Mouse (Mus musculus) left cerebral cortex, postnatal 36 days (tissue): ENCODE results near the gene 1700025G04Rik. TPM values are rescaled to one million over a fixed set of nuclear protein-coding genes. Genes with fewer than 3 reads are reported as not detected.

Experiments
- DNase-seq, 2 experiments: peaks; one replicate each; pipeline ENCODE4 v3.0.0; 2021 to 2022; ENCODE audit warnings: low spot score in 2 of 2, mixed read lengths in 1 of 2
- intact Hi-C: fragments of 180-260 bp; cut with DNase I; formaldehyde crosslinking; loops from one replicate; pipeline ENCODE4 v1.15.1; 2025
- total RNA-seq, 2 experiments: library from RNA; stranded (reverse); gene quantifications; 2 replicates each; pipeline ENCODE4 v1.2.3; 2021

The 1700025G04Rik gene
- total RNA-seq, 2 experiments from 2014 or later, result 70.8 to 75.8 TPM

- no peak for DNase-seq
- intact Hi-C loops, result no loop called here
Observed at GRCm38 (mm10) chr1:152040053-152040452, 49.9 kb downstream of the 1700025G04Rik start.

- no peak for DNase-seq
- intact Hi-C loops, result no loop called here
Observed at GRCm38 (mm10) chr1:152039588-152039987, 50.3 kb downstream of the 1700025G04Rik start.

- no peak for DNase-seq
- intact Hi-C loops, result no loop called here
Observed at GRCm38 (mm10) chr1:152038086-152038485, 51.8 kb downstream of the 1700025G04Rik start.

GRCm38 (mm10) chr1:152037589-152037988 is 52.3 kb downstream of the 1700025G04Rik start:
- no peak for DNase-seq
- intact Hi-C loops, result no loop called here

- intact Hi-C loops, result no loop called here
- DNase-seq, result no peak
Observed at GRCm38 (mm10) chr1:152034766-152035165, 55.2 kb downstream of the 1700025G04Rik start.

- DNase-seq, result no peak
- intact Hi-C loops, result no loop called here
Observed at GRCm38 (mm10) chr1:152033731-152034130, 56.2 kb downstream of the 1700025G04Rik start.

- DNase-seq, result no peak
- intact Hi-C loops, result no loop called here
Observed at GRCm38 (mm10) chr1:152032144-152032543, 57.8 kb downstream of the 1700025G04Rik start.

GRCm38 (mm10) chr1:152030546-152030945 is 59.4 kb downstream of the 1700025G04Rik start:
- DNase-seq, result no peak
- intact Hi-C loops, result no loop called here

- intact Hi-C loops, result no loop called here
- DNase-seq, result no peak
Observed at GRCm38 (mm10) chr1:152028718-152029117, 61.2 kb downstream of the 1700025G04Rik start.

- DNase-seq, result no peak
- intact Hi-C loops, result no loop called here
Observed at GRCm38 (mm10) chr1:152026762-152027161, 63.2 kb downstream of the 1700025G04Rik start.

GRCm38 (mm10) chr1:152025308-152025707 is 64.6 kb downstream of the 1700025G04Rik start:
- no peak for DNase-seq
- intact Hi-C loops, result no loop called here

- intact Hi-C loops, result no loop called here
- no peak for DNase-seq
Observed at GRCm38 (mm10) chr1:152024019-152024787, 65.7 kb downstream of the 1700025G04Rik start.

- intact Hi-C loops, result no loop called here
- no peak for DNase-seq
Observed at GRCm38 (mm10) chr1:152020812-152021211, 69.1 kb downstream of the 1700025G04Rik start.

GRCm38 (mm10) chr1:152020070-152020469 is 69.9 kb downstream of the 1700025G04Rik start:
- intact Hi-C loops, result no loop called here
- no peak for DNase-seq

- no peak for DNase-seq
- intact Hi-C loops, result no loop called here
Observed at GRCm38 (mm10) chr1:152019196-152019595, 70.7 kb downstream of the 1700025G04Rik start.

- DNase-seq, result no peak
- intact Hi-C loops, result no loop called here
Observed at GRCm38 (mm10) chr1:152018322-152018721, 71.6 kb downstream of the 1700025G04Rik start.

GRCm38 (mm10) chr1:152016663-152017062 is 73.3 kb downstream of the 1700025G04Rik start:
- intact Hi-C loops, result no loop called here

GRCm38 (mm10) chr1:152015555-152016125 is 74.3 kb downstream of the 1700025G04Rik start:
- no peak for DNase-seq
- intact Hi-C loops, result no loop called here

More at GRCm38 (mm10) chr1:152016663-152017062, 73.3 kb downstream of the 1700025G04Rik start:
- DNase-seq, result no peak

GRCm38 (mm10) chr1:152011741-152012140 is 78.2 kb downstream of the 1700025G04Rik start:
- DNase-seq, result no peak
- intact Hi-C loops, result no loop called here

- intact Hi-C loops, result no loop called here
- DNase-seq, result no peak
Observed at GRCm38 (mm10) chr1:152010251-152010980, 79.5 kb downstream of the 1700025G04Rik start.
